Mouse (Mus musculus) olfactory bulb, adult 2 months (tissue): Measurements from ENCODE around the gene Tagln.

ENCODE experiments used
- CTCF ChIP-seq: fragments of 200-500 bp; IDR thresholded peaks from 2 replicates; pipeline ENCODE4 v1.5.1; 2012; ENCODE audit warnings: low read depth, mild to moderate bottlenecking, low read length, moderate library complexity; ENCODE audit not compliant: insufficient read depth
- POLR2A ChIP-seq: fragments of 200-500 bp; IDR thresholded peaks from 2 replicates; pipeline ENCODE4 v1.6.1; 2012; ENCODE audit warnings: mild to moderate bottlenecking, low read depth, low read length, moderate library complexity; ENCODE audit not compliant: insufficient read depth

- no peak for TF ChIP-seq POLR2A
- no peak for TF ChIP-seq CTCF
These were observed 26.0 kb upstream of the Tagln start for GRCm38 (mm10) chr9:45961855-45962254.
